Mouse (Mus musculus) limb, embryonic 11.5 days (tissue): Measurements from ENCODE around the gene Rab27a. TPM values are rescaled to one million over a fixed set of nuclear protein-coding genes. Genes with fewer than 3 reads are reported as not detected.
A peak's percentile ranks its signal among the peaks of the same experiment; 100 is the strongest.

Source experiments
- ATAC-seq: fragments of 200-750 bp; cut with Nextera tagmentation; 2 replicates; pipeline ENCODE4 v1.8.0; 2017; ENCODE audit warnings: low read depth; ENCODE audit not compliant: insufficient number of reproducible peaks, low FRiP score, low TSS enrichment
- DNase-seq: peaks from one replicate; pipeline ENCODE4 v3.0.0-alpha.2; 2015; ENCODE audit warnings: low spot score
- H3K27ac ChIP-seq: fragments of 300-500 bp; sonication (generic); replicated peaks from 2 replicates; pipeline ENCODE4 v1.5.1; 2014; ENCODE audit warnings: low read depth, mild to moderate bottlenecking, low read length
- H3K27me3 ChIP-seq: fragments of 300-500 bp; sonication (generic); 2 replicates; pipeline ENCODE4 v1.6.1; 2014; ENCODE audit warnings: mild to moderate bottlenecking, low read length, mixed read lengths; ENCODE audit not compliant: control insufficient read depth, insufficient read depth
- H3K36me3 ChIP-seq: fragments of 300-500 bp; sonication (generic); 2 replicates; pipeline ENCODE4 v1.6.1; 2014; ENCODE audit warnings: mild to moderate bottlenecking, low read length, moderate library complexity, mixed read lengths; ENCODE audit not compliant: control insufficient read depth, insufficient read depth
- H3K4me1 ChIP-seq: fragments of 300-500 bp; sonication (generic); 2 replicates; pipeline ENCODE4 v1.6.1; 2014; ENCODE audit warnings: low read length, mixed read lengths; ENCODE audit not compliant: control insufficient read depth, insufficient read depth
- H3K4me2 ChIP-seq: fragments of 300-500 bp; sonication (generic); 2 replicates; pipeline ENCODE4 v1.6.1; 2014; ENCODE audit warnings: low read depth, mild to moderate bottlenecking, moderate library complexity; ENCODE audit not compliant: severe bottlenecking
- H3K4me3 ChIP-seq: fragments of 300-500 bp; sonication (generic); 2 replicates; pipeline ENCODE4 v1.5.1; 2014; ENCODE audit warnings: low read depth, low read length
- H3K9ac ChIP-seq: fragments of 300-500 bp; sonication (generic); 2 replicates; pipeline ENCODE4 v1.6.1; 2014; ENCODE audit warnings: mild to moderate bottlenecking, low read length
- H3K9me3 ChIP-seq: fragments of 300-500 bp; sonication (generic); 2 replicates; pipeline ENCODE4 v1.6.1; 2016; ENCODE audit warnings: low read length; ENCODE audit not compliant: control insufficient read depth
- WGBS: fragments of 180-500 bp; shearing (Covaris S2); extraction: QIAGEN DNeasy Blood & Tissue Kit; methylation state at CpG from one replicate; pipeline ENCODE4 v1.1.7; 2014; 5-methylcytosine and 5-hydroxymethylcytosine counted together
- microRNA-seq: library from miRNA; unstranded; fragments of <30 nt; microRNA quantifications from one replicate; pipeline ENCODE4, GENCODE M21; 2016
- polyA plus RNA-seq: library from polyadenylated mRNA; unstranded; fragments of >200 nt; fragmentation: Nextera tagmentation; extraction: Ambion mirVana; gene quantifications from 2 replicates; pipeline ENCODE4 v1.2.1, GENCODE M21; 2014

The Rab27a gene
- polyA plus RNA-seq, 1 experiment from 2014 or later: 2.5 TPM

GRCm38 (mm10) chr9:73125043-73125570 is 80.5 kb downstream of the Rab27a start:
- DNase-seq (no peak), ATAC-seq (no peak)
- no peaks in the 10 kb centered on the region for H3K27me3 ChIP-seq
- peaks cover 11% of the 10 kb centered on the region for H3K36me3 ChIP-seq
- H3K9ac ChIP-seq: no peak overlapping the region
- H3K4me3 ChIP-seq: no peak overlapping the region
- H3K27ac ChIP-seq: no peak overlapping the region
- no peaks in the 10 kb centered on the region for H3K4me1 ChIP-seq
- H3K9me3 ChIP-seq: no peaks in the 10 kb centered on the region
- no peak overlapping the region for H3K4me2 ChIP-seq
- WGBS: 96% methylated on average over 8 of the region's 8 CpGs

DNA sequence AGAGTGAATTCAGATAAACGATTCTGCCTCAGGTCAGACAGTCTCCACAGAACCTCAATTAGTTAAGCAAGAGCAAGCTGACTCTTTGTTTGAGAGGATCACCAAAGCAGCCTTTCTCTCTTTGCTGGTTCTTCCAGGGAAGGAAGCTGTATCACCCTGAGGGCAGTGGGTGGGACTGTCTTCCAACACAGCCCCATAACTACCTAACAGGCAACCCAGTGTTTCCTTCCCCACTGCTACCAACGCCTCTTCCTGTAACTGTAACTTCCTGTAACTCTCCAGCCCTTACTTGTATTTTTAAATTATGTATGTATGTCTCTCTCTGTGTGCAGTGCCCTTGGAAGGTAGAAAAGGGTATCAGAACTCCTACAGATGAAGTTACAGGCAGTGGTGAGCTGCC is 82.8 kb downstream of the Rab27a start:
- Histone ChIP-seq H3K4me2 (no peak overlapping the region), H3K27ac (no peak overlapping the region), H3K9me3 (no peaks in the 10 kb centered on the region), H3K9ac (no peak overlapping the region), H3K27me3 (no peaks in the 10 kb centered on the region), H3K36me3 (peaks cover 2% of the 10 kb centered on the region), H3K4me1 (no peaks in the 10 kb centered on the region), H3K4me3 (no peak overlapping the region)
- WGBS: 82% methylated on average over 2 of the region's 2 CpGs
- no peak for ATAC-seq
- no peak for DNase-seq

GRCm38 (mm10) chr9:73129875-73130274 is 85.2 kb downstream of the Rab27a start:
- Histone ChIP-seq H3K9me3 (no peaks in the 10 kb centered on the region), H3K4me1 (no peaks in the 10 kb centered on the region), H3K4me3 (no peak overlapping the region), H3K9ac (no peak overlapping the region), H3K27ac (no peak overlapping the region), H3K27me3 (no peaks in the 10 kb centered on the region), H3K36me3 (peaks cover 2% of the 10 kb centered on the region), H3K4me2 (no peak overlapping the region)
- DNase-seq (no peak), ATAC-seq (no peak)
- WGBS: 84% methylated on average over 8 of the region's 8 CpGs

GRCm38 (mm10) chr9:73130529-73130928 is 85.9 kb downstream of the Rab27a start:
- 94% methylated on average over 4 of the region's 4 CpGs for WGBS
- H3K4me1 ChIP-seq: no peaks in the 10 kb centered on the region
- no peak overlapping the region for H3K4me2 ChIP-seq
- ATAC-seq: no peak
- no peaks in the 10 kb centered on the region for H3K27me3 ChIP-seq
- no peak for DNase-seq
- no peaks in the 10 kb centered on the region for H3K9me3 ChIP-seq
- peaks cover 2% of the 10 kb centered on the region for H3K36me3 ChIP-seq
- no peak overlapping the region for H3K27ac ChIP-seq
- no peak overlapping the region for H3K4me3 ChIP-seq
- no peak overlapping the region for H3K9ac ChIP-seq

GRCm38 (mm10) chr9:73137341-73137886 is 92.8 kb downstream of the Rab27a start:
- WGBS: 53% methylated on average over 11 of the region's 11 CpGs
- no peak for DNase-seq
- 0 out of 2 replicates have a peak, but pooled peaks have one; percentile 21 for ATAC-seq

More at GRCm38 (mm10) chr9:73137341-73137886, 92.8 kb downstream of the Rab27a start:
- no peaks in the 10 kb centered on the region for H3K27me3 ChIP-seq
- no peak overlapping the region for H3K4me2 ChIP-seq
- no peak overlapping the region for H3K4me3 ChIP-seq
- no peaks in the 10 kb centered on the region; the same call in 1 of the 2 replicates for H3K4me1 ChIP-seq
- H3K9ac ChIP-seq: no peak overlapping the region
- H3K27ac ChIP-seq: no peak overlapping the region
- no peaks in the 10 kb centered on the region for H3K36me3 ChIP-seq
- H3K9me3 ChIP-seq: no peaks in the 10 kb centered on the region

Small RNA genes lying within 50 kb of the gene (microRNA-seq; reads per million reads assigned to microRNA genes)
- not detected for gene Gm27353

Other genes with a start within 250 kb of the Rab27a start
- 2.7 and 3.2 TPM in 2 replicates for gene Prtg, start 238.0 kb upstream of the Rab27a start, polyA plus RNA-seq
- gene Pygo1, start 119.2 kb upstream of the Rab27a start, polyA plus RNA-seq: 11.4 and 12.4 TPM in 2 replicates
- gene Dyx1c1, start 86.1 kb upstream of the Rab27a start, polyA plus RNA-seq: 1.2 and 2.1 TPM in 2 replicates
- 0.47 TPM in 1 of 2 replicates, not detected in the other for gene Gm44503, start 86.0 kb upstream of the Rab27a start, polyA plus RNA-seq
- 12.3 and 14.5 TPM in 2 replicates for gene Ccpg1os, start 59.5 kb upstream of the Rab27a start, polyA plus RNA-seq
- gene Ccpg1, start 59.4 kb upstream of the Rab27a start, polyA plus RNA-seq: 14.6 and 15.8 TPM in 2 replicates
- gene Pigb, start 4.5 kb upstream of the Rab27a start, polyA plus RNA-seq: 16.6 and 18.2 TPM in 2 replicates
- 0.37 TPM in 1 of 2 replicates, not detected in the other for gene Khdc3, start 57.0 kb downstream of the Rab27a start, polyA plus RNA-seq
- not detected in 2 replicates for gene Gm20509, start 57.6 kb downstream of the Rab27a start, polyA plus RNA-seq
- 168 and 180 TPM in 2 replicates for gene Rsl24d1, start 68.6 kb downstream of the Rab27a start, polyA plus RNA-seq